Mouse (Mus musculus): ENCODE results near the gene Gm29797.

GRCm38 (mm10) chr2:181692304-181692703 is 35.5 kb downstream of the Gm29797 start:
- TF ChIP-seq GATA1 (IDR thresholded peaks at IDR 0.05; ENCODE audit: low read length), result no peak
- no peak for TF ChIP-seq TAL1 (IDR thresholded peaks at IDR 0.05; ENCODE audit: low read length)
